8 mouse cellular contexts compared by ENCODE assay signal in genomic region chr4:42965039-42965719, GRCm38 (mm10). TPM values are rescaled to one million over a fixed set of nuclear protein-coding genes. Genes with fewer than 3 reads are reported as not detected.
DNase-seq lines count a peak whose midpoint lies in the region; ATAC-seq and TF ChIP-seq lines count a peak whose summit lies in the region.

No protein-coding gene starts in this region.

- DNase-seq in heart, adult 2 months, result peak in 1 of 2 experiments; percentile 36
- DNase-seq in heart, postnatal 36 days, result no peak
- peak; percentile 66 for DNase-seq in forebrain, embryonic 11.5 days (ENCODE audit: low spot score)
- peak; percentile 90 for DNase-seq in induced T-regulatory cell, adult 2 months (ENCODE audit: low read depth)
- peak; percentile 44 for DNase-seq in neural tube, embryonic 10.5 days (ENCODE audit: extremely low spot score, low spot score)
- DNase-seq in ovary, postnatal 14 days (ENCODE audit: low spot score), result no peak

- no peak overlapping the region for H3K27ac ChIP-seq in heart, adult 2 months
- no peak overlapping the region for H3K27ac ChIP-seq in bone marrow, adult 2 months (ENCODE audit: control insufficient read depth, insufficient read depth, low read depth, low read length, poor library complexity)
- no peak overlapping the region for H3K27ac ChIP-seq in forebrain, embryonic 11.5 days (ENCODE audit: low read depth, low read length)
- no peak overlapping the region for H3K27ac ChIP-seq in liver, embryonic 15.5 days (replicated peaks)

- H3K27me3 ChIP-seq in heart, adult 2 months (ENCODE audit: control insufficient read depth, insufficient read depth, low read length), result no peaks in the 10 kb centered on the region
- no peaks in the 10 kb centered on the region for H3K27me3 ChIP-seq in forebrain, embryonic 11.5 days (ENCODE audit: control insufficient read depth, insufficient read depth, low read length)
- H3K27me3 ChIP-seq in liver, embryonic 15.5 days, result peaks cover 17% of the 10 kb centered on the region

- no peaks in the 10 kb centered on the region for H3K36me3 ChIP-seq in heart, adult 2 months (ENCODE audit: control insufficient read depth, insufficient read depth, low read length)
- H3K36me3 ChIP-seq in forebrain, embryonic 11.5 days (ENCODE audit: control insufficient read depth, insufficient read depth, low read length), result no peaks in the 10 kb centered on the region
- H3K36me3 ChIP-seq in liver, embryonic 15.5 days (replicated peaks), result no peaks in the 10 kb centered on the region

- no peaks in the 10 kb centered on the region for H3K79me2 ChIP-seq in heart, adult 2 months (replicated peaks; ENCODE audit: control insufficient read depth, insufficient read depth, low read length)

- no peak overlapping the region for H3K4me3 ChIP-seq in heart, adult 2 months
- no peak overlapping the region for H3K4me3 ChIP-seq in bone marrow, adult 2 months (replicated peaks; ENCODE audit: control insufficient read depth, low read depth, low read length)
- no peak overlapping the region for H3K4me3 ChIP-seq in forebrain, embryonic 11.5 days (ENCODE audit: low read depth, low read length)
- H3K4me3 ChIP-seq in liver, embryonic 15.5 days (replicated peaks), result no peak overlapping the region; the same call in 1 of the 2 replicates

- 13% methylated on average over 12 of the region's 12 CpGs for WGBS in heart, adult 2 months
- 14% methylated on average over 12 of the region's 12 CpGs for WGBS in bone marrow, adult 2 months
- WGBS in forebrain, embryonic 11.5 days, result 13% methylated on average over 12 of the region's 12 CpGs
- WGBS in liver, embryonic 15.5 days (ENCODE audit: insufficient replicate concordance), result 11% methylated on average over 12 of the region's 12 CpGs

- H3K9ac ChIP-seq in heart, adult 2 months (ENCODE audit: low read depth, low read length), result no peak overlapping the region
- no peak overlapping the region for H3K9ac ChIP-seq in forebrain, embryonic 11.5 days (ENCODE audit: low read length)
- no peak overlapping the region for H3K9ac ChIP-seq in liver, embryonic 15.5 days

- TF ChIP-seq POLR2A in heart, adult 2 months (IDR thresholded peaks at IDR 0.05; ENCODE audit: insufficient read depth, low read depth, low read length), result no peak
- TF ChIP-seq POLR2A in bone marrow, adult 2 months (IDR thresholded peaks at IDR 0.05; ENCODE audit: borderline replicate concordance, control insufficient read depth, low read depth, low read length), result no peak

- H3K4me1 ChIP-seq in heart, adult 2 months (ENCODE audit: control insufficient read depth, insufficient read depth, low read length), result peaks cover 3% of the 10 kb centered on the region
- H3K4me1 ChIP-seq in bone marrow, adult 2 months (ENCODE audit: control insufficient read depth, insufficient read depth, low read length), result no peaks in the 10 kb centered on the region
- H3K4me1 ChIP-seq in forebrain, embryonic 11.5 days (replicated peaks; ENCODE audit: control insufficient read depth, insufficient read depth, low read length), result no peaks in the 10 kb centered on the region
- H3K4me1 ChIP-seq in liver, embryonic 15.5 days (replicated peaks), result peaks cover 7% of the 10 kb centered on the region

- peak; percentile 91 for TF ChIP-seq CTCF in heart, adult 2 months (IDR thresholded peaks at IDR 0.05)
- TF ChIP-seq CTCF in bone marrow, adult 2 months (IDR thresholded peaks at IDR 0.05; ENCODE audit: control insufficient read depth, insufficient read depth, low read length), result peak; percentile 17; the same call in 1 of the 2 replicates

- H3K4me2 ChIP-seq in forebrain, embryonic 11.5 days (ENCODE audit: low read depth, low read length, severe bottlenecking), result peak overlapping the region; percentile 26; the same call in 1 of the 2 replicates
- peak overlapping the region; percentile 43 for H3K4me2 ChIP-seq in liver, embryonic 15.5 days

- 0 out of 2 replicates have a peak, but pooled peaks have one; percentile 15 for ATAC-seq in forebrain, embryonic 11.5 days (replicated peaks; ENCODE audit: low FRiP score)
- no peak for ATAC-seq in liver, embryonic 15.5 days (ENCODE audit: insufficient read depth)

- no peaks in the 10 kb centered on the region for H3K9me3 ChIP-seq in forebrain, embryonic 11.5 days (ENCODE audit: control insufficient read depth, low read length)
- no peaks in the 10 kb centered on the region for H3K9me3 ChIP-seq in liver, embryonic 15.5 days (replicated peaks)

- intact Hi-C loops in heart, adult 2 months (cut with DNase I), result loop anchor here (1.0 kb wide), 1 partner anchor 88 kb away; no protein-coding TSS in a partner anchor
- intact Hi-C loops in heart, postnatal 36 days (cut with DNase I), result loop anchor here (1.0 kb wide), 1 partner anchor 88 kb away; no protein-coding TSS in a partner anchor

- TF ChIP-seq EP300 in heart, adult 2 months (IDR thresholded peaks at IDR 0.05; ENCODE audit: insufficient read depth, low read depth, low read length), result no peak

RNA-seq across cellular contexts. Expression of gene 1700022I11Rik, which starts 4.2 kb away (rescaled TPM):
- total RNA-seq in heart, adult 2 months (2021), result not detected
- polyA plus RNA-seq in heart, adult 2 months (2012; rRNA removed), result not detected in 2 replicates
- not detected for total RNA-seq in heart, postnatal 36 days (2021)
- polyA plus RNA-seq in bone marrow, adult 2 months (2011; ENCODE audit: insufficient read depth, insufficient read length, low replicate concordance, missing spikeins), result not detected in 2 replicates
- polyA plus RNA-seq in forebrain, embryonic 11.5 days (2014; fragmentation: Nextera tagmentation; extraction: Ambion mirVana), result 0.56 and 0.96 TPM in 2 replicates
- polyA plus RNA-seq in liver, embryonic 15.5 days (2015; fragmentation: Nextera tagmentation; extraction: Ambion mirVana), result 0.24 TPM in 1 of 2 replicates, not detected in the other

RNA-seq across cellular contexts. Expression of gene Dnajb5, which starts 15.6 kb away (rescaled TPM):
- 100 to 1,000 TPM in 1 of 2 experiments, 10 to 100 TPM in 1; 88.5 to 103 TPM for total RNA-seq in heart, adult 2 months (2021)
- polyA plus RNA-seq in heart, adult 2 months (2012; rRNA removed), result 45.6 and 51.1 TPM in 2 replicates
- 10 to 100 TPM; 70.6 to 92.4 TPM for total RNA-seq in heart, postnatal 36 days (2021)
- 2.1 and 2.8 TPM in 2 replicates for polyA plus RNA-seq in bone marrow, adult 2 months (2011; ENCODE audit: insufficient read depth, insufficient read length, low replicate concordance, missing spikeins)
- 16.4 and 24.7 TPM in 2 replicates for polyA plus RNA-seq in forebrain, embryonic 11.5 days (2014; fragmentation: Nextera tagmentation; extraction: Ambion mirVana)
- 1.2 and 1.5 TPM in 2 replicates for polyA plus RNA-seq in liver, embryonic 15.5 days (2015; fragmentation: Nextera tagmentation; extraction: Ambion mirVana)

RNA-seq across cellular contexts. Expression of gene Vcp, which starts 35.1 kb away (rescaled TPM):
- total RNA-seq in heart, adult 2 months (2021), result 100 to 1,000 TPM; 238 to 254 TPM
- polyA plus RNA-seq in heart, adult 2 months (2012; rRNA removed), result 127 and 204 TPM in 2 replicates
- 100 to 1,000 TPM; 264 to 265 TPM for total RNA-seq in heart, postnatal 36 days (2021)
- polyA plus RNA-seq in bone marrow, adult 2 months (2011; ENCODE audit: insufficient read depth, insufficient read length, low replicate concordance, missing spikeins), result 57.6 and 93.9 TPM in 2 replicates
- polyA plus RNA-seq in forebrain, embryonic 11.5 days (2014; fragmentation: Nextera tagmentation; extraction: Ambion mirVana), result 653 and 672 TPM in 2 replicates
- polyA plus RNA-seq in liver, embryonic 15.5 days (2015; fragmentation: Nextera tagmentation; extraction: Ambion mirVana), result 202 and 204 TPM in 2 replicates

RNA-seq across cellular contexts. Expression of gene Fancg, which starts 45.1 kb away (rescaled TPM):
- 1 to 10 TPM; 2.8 to 3.2 TPM for total RNA-seq in heart, adult 2 months (2021)
- polyA plus RNA-seq in heart, adult 2 months (2012; rRNA removed), result 3.9 and 4.9 TPM in 2 replicates
- 1 to 10 TPM; 2.6 to 3.2 TPM for total RNA-seq in heart, postnatal 36 days (2021)
- polyA plus RNA-seq in bone marrow, adult 2 months (2011; ENCODE audit: insufficient read depth, insufficient read length, low replicate concordance, missing spikeins), result 12.8 and 19.0 TPM in 2 replicates
- 24.6 and 24.7 TPM in 2 replicates for polyA plus RNA-seq in forebrain, embryonic 11.5 days (2014; fragmentation: Nextera tagmentation; extraction: Ambion mirVana)
- 10.4 TPM in 2 replicates for polyA plus RNA-seq in liver, embryonic 15.5 days (2015; fragmentation: Nextera tagmentation; extraction: Ambion mirVana)

RNA-seq across cellular contexts. Expression of gene Phf24, which starts 48.7 kb away (rescaled TPM):
- 1 to 10 TPM; 5.0 to 5.8 TPM for total RNA-seq in heart, adult 2 months (2021)
- polyA plus RNA-seq in heart, adult 2 months (2012; rRNA removed), result 4.8 and 7.8 TPM in 2 replicates
- total RNA-seq in heart, postnatal 36 days (2021), result 1 to 10 TPM; 5.6 to 8.0 TPM
- polyA plus RNA-seq in bone marrow, adult 2 months (2011; ENCODE audit: insufficient read depth, insufficient read length, low replicate concordance, missing spikeins), result not detected in 2 replicates
- 1.3 and 2.1 TPM in 2 replicates for polyA plus RNA-seq in forebrain, embryonic 11.5 days (2014; fragmentation: Nextera tagmentation; extraction: Ambion mirVana)
- 0.12 and 0.16 TPM in 2 replicates for polyA plus RNA-seq in liver, embryonic 15.5 days (2015; fragmentation: Nextera tagmentation; extraction: Ambion mirVana)

Comparison
In these comparisons a context has a peak if more than half of its experiments do, and no peak if none do; other contexts are left out.
1. DNase-seq: peak in forebrain, embryonic 11.5 days (single experiment), induced T-regulatory cell, adult 2 months (single experiment) and neural tube, embryonic 10.5 days (single experiment); none in heart, postnatal 36 days (0 of 2) and ovary, postnatal 14 days (single experiment).